Mouse (Mus musculus) ZHBTc4 (cell line): Measurements from ENCODE around the gene Kif3c.
"Not testable (repeated sequence)": the region's sequence is repeated elsewhere in the genome, so short reads cannot be mapped to it uniquely, and the experiment has no call there.

Source experiments
- DNase-seq: peaks from one replicate; pipeline ENCODE4 v3.0.0-alpha.2; 2011; ENCODE audit warnings: low read depth, low spot score

Gene Kif3c

DNA sequence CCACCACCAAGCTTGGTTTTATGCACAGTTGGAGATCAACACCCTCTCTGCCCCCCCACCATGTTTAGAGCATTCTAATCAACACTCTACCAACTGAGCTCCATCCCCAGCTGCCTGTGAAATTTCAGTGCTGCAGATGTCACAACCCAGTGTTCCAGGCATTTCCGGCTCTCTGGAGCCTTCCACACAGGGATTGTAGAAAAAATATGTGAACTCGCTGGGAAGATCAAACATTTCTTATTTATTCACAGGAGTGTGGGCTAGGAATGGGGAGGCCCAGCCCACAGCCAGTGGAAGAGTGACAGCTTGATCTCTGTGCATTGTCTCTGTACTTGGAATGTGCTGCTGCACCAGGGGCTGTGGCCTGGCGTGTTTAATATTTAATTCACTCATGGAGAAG lies 3.8 kb downstream of the Kif3c start:
- no peak for DNase-seq

DNA sequence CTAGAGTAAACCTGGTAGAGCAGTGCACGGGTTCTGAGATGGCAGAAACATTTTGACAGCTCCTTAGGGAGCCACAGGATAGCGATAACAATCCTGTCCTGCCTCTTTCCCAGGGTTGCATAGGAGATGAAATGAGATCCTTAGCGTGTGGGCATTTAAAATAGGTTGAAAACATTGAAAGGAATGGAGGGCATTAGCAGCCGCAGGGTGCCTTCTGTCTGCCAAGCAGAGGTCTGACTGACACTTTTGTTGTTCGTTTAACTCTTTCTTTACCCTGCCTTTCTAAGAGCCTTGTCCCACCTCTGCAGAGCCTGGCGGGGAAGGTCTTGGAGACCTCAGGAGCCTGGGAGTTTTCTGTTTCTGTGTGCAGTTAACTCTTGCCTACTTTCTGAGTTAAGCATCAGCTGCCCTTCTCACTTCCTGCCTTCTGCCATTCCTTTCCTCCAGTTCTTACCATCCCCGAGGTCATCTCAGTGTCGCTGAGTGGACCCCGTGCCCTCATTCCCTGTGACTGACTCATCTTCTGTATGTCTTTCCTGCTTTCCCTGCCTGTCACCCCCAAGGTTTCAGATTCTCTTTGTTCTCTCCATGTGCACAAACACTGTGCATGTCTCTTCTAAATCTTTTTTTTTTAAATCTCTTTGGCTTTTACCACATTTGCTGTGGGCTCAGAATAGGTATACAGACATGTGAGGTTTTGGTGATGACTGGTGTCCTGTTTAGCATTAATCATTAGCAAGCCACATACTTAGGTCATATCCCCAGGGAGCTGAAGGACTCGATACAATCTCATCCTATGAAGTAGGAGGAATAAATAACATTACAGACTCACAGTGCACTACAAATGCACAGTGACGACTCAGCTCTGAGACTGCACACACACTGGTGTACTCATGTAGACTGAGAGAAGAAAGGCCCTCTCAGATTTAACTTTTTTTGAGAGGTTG lies 6.3 kb downstream of the Kif3c start:
- no peak for DNase-seq

DNA sequence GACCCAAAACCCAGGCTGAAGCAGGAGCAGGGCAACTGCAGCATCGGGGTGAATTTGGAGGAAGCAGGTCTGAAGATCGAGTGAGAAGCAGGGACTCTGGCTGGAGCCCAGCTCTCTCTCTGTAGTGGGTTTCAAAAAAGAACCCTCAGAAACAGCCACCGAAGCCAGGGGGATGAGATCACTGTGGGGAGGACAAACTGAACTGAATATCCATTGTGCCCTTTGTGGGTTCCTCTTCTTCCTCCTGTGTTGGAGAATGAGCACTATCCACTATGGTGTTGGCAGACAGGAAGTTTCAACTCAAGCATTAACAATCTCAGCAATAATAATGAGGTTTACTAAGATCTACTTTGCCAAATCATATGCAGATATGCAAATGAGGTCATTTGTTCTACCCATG lies 7.1 kb downstream of the Kif3c start:
- no peak for DNase-seq

DNA sequence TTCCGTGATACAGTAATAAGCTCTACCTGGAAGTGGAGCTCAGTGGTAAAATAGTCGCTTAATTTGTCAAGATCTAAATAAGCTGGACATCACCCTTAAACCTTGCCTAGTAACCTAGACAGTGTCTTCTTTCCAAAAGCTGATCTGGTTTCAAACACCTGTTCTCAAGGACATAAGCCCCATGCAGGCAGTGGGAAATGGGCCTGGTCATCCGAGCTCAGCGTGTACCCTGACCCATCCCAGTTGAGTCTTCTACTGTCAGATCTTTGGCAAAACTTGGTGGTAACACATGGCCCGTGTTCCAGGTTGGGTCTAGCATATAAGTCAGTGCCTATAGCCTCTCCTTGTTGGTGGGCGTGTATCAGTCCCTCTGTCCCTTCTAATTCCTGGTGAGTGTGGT lies 8.6 kb downstream of the Kif3c start:
- no peak for DNase-seq

DNA sequence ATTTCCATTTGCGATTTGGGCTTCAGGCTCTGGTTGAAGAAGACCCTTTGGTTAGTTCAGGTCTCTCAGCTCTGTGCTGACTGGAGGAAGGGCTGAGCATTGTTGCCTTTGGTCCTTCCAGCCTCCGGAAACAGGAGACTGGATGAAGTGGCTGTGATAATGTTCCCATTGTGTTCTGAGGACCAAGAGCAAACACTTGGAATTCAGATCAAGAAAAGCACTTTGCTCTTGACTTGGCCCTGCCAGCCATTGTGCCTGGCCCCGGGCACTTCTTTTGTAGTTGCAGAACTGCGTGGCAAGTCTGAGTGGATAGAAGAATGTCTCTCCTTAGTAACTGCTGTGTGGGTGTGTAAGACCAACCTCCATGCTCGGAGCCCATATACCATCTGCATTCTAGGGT lies 9.6 kb downstream of the Kif3c start:
- DNase-seq: peak; percentile 32

DNA sequence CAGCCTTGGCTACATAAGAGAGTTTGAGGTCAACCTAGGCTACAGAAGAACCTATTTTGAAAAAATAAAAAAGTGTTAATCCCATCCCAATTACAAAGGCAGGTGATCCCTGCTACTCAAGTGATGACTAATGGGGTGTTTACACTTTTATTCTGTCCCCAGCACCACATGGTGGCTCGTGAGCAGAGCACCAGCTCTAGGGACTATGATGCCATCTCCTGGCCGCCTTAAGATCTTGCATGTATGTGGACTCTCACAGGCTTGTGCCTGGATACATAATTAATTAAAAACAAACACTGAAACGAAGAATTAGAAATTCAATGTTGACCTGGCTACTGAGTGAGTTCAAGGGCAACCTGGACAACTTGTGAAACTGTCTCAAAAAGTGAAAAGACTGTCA lies 12.3 kb downstream of the Kif3c start:
- DNase-seq: peak; percentile 66

DNA sequence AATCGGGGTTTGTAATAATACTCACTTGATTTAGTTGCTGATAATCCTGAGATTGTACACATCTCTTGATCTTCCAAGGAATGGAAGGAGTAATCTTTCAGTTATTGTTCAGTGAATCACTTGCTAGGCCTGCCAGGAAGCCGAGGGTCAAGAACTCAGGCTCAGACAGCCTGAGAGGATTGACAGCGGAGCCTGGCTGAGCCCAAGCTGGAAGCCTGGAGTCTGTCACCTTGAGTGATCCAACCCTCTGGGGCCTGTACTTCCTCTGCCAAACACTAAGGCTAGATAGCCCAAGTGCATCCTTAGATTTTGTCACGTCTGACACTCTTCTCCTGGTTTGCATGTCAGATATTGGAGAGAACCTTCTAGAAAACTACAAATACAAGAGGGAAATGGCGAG lies 12.8 kb downstream of the Kif3c start:
- no peak for DNase-seq

DNA sequence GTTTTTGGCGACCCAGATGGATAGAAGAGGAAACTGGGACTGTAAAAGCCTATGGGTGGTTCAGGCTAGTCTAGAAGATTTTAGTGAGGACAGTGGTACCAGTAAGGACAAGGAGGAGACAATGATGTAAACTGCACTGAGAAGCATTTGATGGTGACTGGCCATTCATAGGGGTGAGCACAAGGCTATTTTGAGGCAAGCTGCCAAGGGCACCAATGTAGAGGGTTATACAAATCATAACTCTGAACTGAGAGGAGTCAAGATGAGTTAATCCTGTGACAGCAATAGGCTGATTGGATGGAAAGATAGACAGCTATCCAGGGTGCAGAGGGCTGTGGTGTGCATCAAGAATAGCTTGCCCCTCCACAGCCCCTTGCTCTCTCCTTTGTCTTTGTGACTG lies 19.9 kb downstream of the Kif3c start:
- no peak for DNase-seq

DNA sequence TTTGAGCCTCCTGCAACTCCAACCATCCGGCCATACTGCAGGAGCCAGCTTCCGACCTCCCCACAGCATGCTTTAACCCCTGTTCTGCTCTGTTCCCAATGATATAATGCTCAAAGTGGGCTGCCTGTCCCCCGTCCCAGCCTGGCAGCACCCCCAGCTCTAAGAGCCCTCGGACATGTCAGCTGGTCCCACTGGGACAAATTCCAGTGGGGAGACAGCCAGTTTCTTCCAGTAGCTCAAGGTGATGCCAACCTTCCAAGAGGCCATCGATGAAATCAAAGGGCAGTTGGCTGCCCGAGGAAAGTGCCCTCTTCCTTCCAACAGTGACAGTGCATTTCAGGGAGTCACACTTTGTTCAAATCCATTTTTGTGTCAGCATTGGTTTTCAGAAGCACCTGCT lies 20.3 kb downstream of the Kif3c start:
- DNase-seq: no peak

DNA sequence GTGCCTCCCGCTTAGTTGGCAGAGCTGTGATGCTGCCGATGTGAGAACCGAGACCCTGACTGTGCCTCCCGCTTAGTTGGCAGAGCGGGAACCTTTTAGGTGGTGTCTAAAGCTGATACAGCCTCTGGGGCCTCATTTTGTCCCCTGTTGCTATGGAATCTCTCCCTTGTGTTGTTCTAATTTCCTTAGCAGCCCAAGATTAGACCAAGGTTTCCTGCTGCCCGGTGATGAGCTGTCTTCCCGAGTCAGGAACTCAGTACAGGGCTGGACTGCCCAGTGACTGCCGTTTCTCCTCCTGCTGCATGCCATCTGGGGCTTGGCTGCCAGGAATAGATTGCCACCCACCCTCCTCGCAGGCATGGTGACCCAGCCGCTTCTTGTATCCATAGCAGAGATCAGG lies 21.0 kb downstream of the Kif3c start:
- DNase-seq: no peak

DNA sequence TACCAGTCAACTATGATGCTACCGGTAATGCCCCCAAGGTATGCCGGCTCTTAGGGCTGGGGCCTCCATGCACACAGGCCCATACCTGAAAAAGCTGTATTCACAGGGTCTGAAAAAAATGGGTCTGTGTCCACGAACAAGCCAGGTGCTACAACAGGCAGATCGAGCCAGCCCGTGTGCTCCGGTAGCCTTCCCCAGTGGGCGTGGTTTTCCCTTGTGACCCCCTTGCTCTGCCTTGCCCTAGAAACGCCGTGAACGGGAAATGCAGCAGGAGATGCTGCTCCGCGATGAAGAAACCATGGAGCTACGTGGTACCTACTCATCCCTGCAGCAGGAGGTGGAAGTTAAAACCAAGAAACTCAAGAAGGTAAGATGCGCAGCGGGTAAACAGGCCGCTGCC lies 23.0 kb downstream of the Kif3c start:
- DNase-seq: peak; percentile 62

DNA sequence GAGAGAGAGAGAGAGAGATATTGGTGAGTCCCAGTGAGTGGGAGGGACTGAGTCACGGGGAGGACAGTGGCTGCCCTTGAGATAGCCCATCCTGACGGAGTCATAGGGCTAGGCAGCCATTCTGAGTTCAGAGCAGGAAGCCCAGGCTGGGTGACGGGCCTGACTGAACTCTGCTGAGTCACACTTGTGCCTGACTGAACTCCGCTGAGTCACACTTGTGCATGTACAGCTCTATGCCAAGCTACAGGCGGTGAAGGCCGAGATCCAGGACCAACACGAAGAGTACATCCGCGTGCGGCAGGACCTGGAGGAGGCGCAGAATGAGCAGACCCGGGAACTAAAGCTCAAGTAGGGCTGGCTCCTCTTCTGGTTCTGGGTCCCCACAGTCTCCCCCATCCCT lies 24.5 kb downstream of the Kif3c start:
- peak; percentile 56 for DNase-seq

DNA sequence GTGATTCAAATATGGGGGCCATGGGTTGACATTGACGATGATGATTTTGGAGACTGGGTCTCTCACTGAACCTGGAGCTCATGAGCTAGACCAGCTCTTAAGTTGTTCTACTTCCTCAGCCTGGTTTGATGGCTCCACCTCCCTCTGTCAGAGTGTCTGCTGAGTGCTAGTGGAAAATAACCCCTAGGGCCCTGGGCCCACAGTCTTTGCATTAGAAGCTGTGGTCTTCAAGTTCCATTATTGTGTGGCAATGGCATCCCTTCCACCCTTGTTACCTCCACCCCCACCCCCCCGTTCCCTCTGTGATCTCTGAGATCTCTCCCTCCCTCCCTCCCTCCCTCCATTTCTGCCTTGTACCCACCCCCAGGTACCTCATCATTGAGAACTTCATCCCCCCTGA lies 25.1 kb downstream of the Kif3c start:
- DNase-seq: no peak

DNA sequence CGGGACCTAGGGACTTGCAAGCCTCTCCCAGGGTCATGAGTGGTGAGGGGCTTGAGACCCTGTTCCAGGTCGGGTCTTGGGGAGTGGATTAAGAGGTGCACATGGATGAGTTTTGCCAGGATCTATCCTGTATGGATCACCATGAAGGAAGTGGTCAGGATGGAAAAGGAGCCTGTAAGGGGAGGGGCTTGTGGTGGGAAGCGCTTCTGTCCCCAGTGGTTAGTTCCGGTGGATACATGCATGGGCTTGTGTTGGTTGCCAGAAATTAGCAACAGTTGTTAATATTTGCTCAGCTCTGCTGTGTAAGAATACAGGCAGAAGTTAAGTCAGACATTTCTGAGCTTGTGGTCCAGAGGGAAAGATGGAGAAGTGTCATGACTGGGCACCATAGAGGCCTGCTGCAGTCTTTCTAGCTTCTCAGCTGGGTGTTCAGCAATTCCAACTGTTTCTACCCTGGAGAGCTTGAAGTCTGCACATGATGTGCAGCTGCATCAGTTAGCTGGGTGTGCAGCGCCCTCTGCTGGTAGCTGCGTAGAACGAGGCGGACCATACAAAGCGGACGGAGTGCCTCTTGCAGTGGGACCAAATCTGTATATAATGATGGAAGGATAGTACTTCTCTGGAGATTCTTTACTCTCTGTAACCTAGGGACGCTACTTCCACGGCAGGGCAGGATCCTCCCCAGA lies 25.8 kb downstream of the Kif3c start:
- DNase-seq: peak; percentile 93

DNA sequence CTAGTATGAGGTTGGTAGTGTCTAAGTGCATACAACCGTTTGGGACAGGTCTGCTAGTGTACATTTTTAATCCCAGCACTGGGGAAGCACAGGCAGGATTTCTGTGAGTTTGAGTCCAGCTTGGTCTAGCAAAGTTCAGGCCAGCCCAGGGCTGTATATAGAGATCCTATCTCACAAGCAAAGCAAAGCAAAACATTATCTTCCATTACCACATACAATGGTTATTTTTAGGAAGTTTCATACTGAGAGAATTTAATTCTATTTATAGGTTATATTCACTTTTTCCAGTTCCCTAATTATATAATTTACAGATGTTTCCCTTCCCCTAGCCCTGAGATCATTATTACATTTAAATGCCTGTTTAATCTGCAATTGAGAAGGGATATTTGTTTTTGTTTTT lies 26.3 kb downstream of the Kif3c start:
- no peak for DNase-seq

DNA sequence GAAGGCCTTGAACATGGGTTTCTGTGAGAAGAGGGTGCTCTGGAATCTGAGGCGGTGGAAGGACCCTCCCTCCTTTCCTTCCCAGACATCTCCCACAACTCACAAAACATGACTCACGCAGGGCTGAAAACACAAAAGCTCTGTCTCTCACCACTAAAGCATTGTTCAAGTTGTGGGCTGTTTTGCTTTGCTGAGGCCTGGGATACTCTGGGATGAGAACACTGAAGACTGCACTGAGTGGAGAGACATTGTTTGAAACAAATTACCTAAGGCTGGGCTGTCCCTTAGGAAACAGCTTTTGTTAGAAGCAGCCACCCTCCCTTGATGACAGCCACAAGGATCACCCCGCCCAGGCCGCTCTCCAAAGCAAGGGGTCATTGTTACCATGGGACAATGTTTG lies 28.2 kb downstream of the Kif3c start:
- DNase-seq: peak; percentile 76

DNA sequence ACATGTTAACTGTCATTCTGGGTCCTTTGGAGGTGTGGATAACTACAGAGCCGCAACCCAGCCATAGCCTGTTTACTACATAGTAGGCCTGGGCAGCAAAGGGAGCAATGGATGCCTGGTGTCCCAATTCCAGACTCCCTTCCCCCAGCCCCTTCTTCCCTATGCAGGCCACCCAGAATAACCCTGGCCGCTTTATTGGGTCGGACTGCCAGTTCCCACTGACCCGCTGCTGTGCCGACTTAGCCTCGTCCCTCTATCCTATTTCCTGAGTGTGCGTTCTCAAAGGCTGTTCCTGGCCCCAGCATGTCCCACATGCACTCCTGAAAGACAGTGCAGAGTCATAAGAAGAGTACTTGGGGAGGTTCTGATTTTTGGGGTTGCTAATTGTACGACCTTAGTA lies 32.0 kb downstream of the Kif3c start:
- no peak for DNase-seq

DNA sequence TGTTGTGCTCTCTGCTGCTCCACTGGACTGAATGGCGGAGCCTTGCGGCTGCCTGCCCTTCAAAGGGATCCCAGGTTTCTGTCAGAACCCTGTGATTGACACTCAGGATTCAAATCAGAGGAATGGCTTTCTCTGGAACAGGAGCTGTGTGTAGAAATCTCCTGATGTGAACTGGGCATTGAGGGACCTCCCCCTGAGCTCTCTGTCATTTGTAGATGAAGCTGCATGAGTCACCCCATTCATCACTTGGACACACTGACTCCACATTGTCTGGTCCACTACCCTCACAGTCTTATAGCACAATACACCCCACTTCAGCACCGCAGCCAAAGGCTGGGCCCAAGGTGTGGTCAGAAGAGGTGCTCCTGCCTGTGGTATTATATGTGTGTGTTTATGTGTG lies 40.7 kb downstream of the Kif3c start:
- DNase-seq: not testable (repeated sequence)

DNA sequence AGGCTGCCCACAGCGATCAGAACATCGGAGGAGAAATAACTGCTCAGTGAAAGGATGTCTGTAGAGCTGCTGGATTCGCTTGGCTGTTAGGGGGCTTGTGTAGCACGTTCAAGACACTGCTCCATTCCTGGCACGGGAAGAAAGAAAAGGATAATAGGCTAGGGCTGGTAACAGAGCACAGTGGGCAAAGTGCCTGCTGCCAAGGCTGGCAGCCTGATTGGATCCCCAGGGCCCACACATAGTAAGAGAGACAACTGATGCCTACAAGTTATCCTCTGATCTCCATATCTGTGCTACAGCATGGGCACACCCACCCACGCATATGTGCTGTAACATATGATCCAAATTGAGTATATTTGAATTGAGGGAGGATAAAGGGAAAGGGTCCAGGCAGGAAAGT lies 41.7 kb downstream of the Kif3c start:
- DNase-seq: no peak

DNA sequence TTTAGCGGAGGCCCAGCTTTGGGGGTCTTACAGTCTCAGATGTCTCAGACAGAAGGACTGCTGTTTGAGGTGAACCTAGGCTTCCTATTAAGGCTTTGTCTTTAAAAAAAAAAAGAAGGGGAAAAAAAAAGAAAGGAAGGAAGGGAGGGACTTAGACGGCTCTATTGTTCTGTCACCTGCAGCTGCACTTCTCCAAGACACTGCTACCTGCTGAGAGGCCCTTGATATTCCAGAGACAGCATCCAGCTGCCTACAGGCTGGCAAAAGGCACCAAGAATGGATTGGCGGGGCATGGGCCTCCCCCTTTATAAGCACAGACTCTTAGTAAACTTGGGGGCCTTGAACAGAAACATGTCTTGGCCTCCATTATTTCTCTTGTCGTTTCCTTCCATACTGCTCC lies 50.0 kb downstream of the Kif3c start:
- peak; percentile 51 for DNase-seq

DNA sequence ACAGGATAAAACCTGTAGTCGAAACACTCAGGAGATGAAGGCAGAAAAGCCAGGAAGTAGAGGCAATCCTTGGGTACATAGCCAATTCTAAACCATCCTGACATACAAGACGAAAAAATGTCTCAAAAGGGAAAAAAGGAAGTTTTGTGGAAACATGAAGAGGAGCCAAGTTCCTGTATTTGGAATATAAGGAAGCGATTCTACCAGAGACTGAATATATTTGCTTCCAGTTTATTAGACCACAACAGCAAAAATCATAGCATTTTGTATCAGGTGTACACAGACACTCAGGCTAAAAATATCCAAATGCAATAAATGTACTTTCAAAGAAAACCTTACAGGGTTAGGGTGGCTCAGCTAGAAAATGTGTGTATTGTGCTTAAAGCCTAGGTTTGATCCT lies 53.8 kb downstream of the Kif3c start:
- DNase-seq: no peak

DNA sequence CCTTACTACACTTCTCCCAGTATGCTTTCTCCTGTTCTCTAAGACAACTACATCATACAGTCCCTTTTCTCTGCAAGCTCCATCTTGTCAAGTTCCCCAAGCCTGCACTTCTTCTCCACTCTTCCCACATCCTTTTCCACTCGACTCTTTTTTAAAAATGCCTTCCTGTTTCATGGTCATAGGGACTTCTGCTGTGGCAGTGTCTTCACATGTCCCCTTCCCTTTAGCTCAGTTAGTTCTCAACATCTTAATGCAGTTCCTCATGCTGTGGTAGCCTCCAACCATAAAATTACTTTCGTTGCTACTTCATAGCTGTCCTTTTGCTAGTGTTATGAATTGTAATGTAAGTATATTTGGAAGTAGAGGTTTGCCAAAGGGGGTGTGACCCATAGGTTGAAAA lies 55.6 kb downstream of the Kif3c start:
- no peak for DNase-seq

DNA sequence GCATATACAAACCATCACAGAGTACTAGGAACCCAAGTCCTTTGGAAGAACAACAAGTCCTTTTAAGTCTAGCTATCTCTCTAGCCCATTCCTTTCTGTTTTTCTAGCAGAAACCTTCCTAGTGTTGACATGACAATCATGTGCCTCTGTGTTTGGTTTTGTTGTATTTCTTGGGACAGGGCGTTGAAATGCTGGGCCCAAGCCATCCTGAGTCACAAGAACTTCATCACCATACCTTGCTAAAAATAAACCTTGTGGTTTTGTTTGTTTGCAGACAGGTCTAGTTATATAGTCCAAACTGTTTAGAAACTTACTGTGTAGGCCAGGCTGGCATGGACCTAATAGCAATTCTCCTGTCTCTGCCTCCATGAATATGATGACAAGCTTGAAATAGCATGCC lies 57.9 kb downstream of the Kif3c start:
- no peak for DNase-seq
